Mouse (Mus musculus) CH12.LX (cell line): ENCODE measurements around the gene Cep295nl.

ENCODE experiments used
- CTCF ChIP-seq, 2 experiments: IDR thresholded peaks in 1 of 2; conservative IDR thresholded peaks in 1 of 2; 2 replicates each; pipeline ENCODE4 v1.5.1; 2011 to 2012; ENCODE audit warnings: low read depth in 2 of 2, low read length in 2 of 2, improper control_type of control experiment in 1 of 2, inconsistent platforms in 1 of 2, mild to moderate bottlenecking in 1 of 2, moderate library complexity in 1 of 2
- ETS1 ChIP-seq: conservative IDR thresholded peaks from 2 replicates; pipeline ENCODE4 v1.6.1; 2012; ENCODE audit warnings: low read depth, mild to moderate bottlenecking, inconsistent platforms, low read length, improper control_type of control experiment, moderate library complexity
- GABPA ChIP-seq: IDR thresholded peaks from 2 replicates; pipeline ENCODE4 v1.6.1; 2012; ENCODE audit warnings: low read depth, low read length, improper control_type of control experiment, inconsistent platforms; ENCODE audit not compliant: insufficient replicate concordance
- MXI1 ChIP-seq: IDR thresholded peaks from 2 replicates; pipeline ENCODE4 v1.6.1; 2011; ENCODE audit warnings: mild to moderate bottlenecking, low read depth, low read length, improper control_type of control experiment
- MYC ChIP-seq: IDR thresholded peaks from 2 replicates; pipeline ENCODE4 v1.6.1; 2011; ENCODE audit warnings: low read depth, mild to moderate bottlenecking, improper control_type of control experiment, low read length
- TBP ChIP-seq: conservative IDR thresholded peaks from 2 replicates; pipeline ENCODE4 v1.6.1; 2011; ENCODE audit warnings: low read depth, low read length, improper control_type of control experiment
- USF1 ChIP-seq: IDR thresholded peaks from 2 replicates; pipeline ENCODE4 v1.6.1; 2014; ENCODE audit warnings: low read depth, mild to moderate bottlenecking, inconsistent platforms, low read length, improper control_type of control experiment
- ZC3H11A ChIP-seq: IDR thresholded peaks from 2 replicates; pipeline ENCODE4 v1.6.1; 2012; ENCODE audit warnings: low read depth, mild to moderate bottlenecking, inconsistent platforms, low read length, improper control_type of control experiment
- ZMIZ1 ChIP-seq: IDR thresholded peaks from 2 replicates; pipeline ENCODE4 v1.6.1; 2012; ENCODE audit warnings: low read depth, mild to moderate bottlenecking, inconsistent platforms, low read length, improper control_type of control experiment
- ZNF384 ChIP-seq: IDR thresholded peaks from 2 replicates; pipeline ENCODE4 v1.6.1; 2012; ENCODE audit warnings: low read depth, low read length, improper control_type of control experiment, inconsistent platforms

DNA sequence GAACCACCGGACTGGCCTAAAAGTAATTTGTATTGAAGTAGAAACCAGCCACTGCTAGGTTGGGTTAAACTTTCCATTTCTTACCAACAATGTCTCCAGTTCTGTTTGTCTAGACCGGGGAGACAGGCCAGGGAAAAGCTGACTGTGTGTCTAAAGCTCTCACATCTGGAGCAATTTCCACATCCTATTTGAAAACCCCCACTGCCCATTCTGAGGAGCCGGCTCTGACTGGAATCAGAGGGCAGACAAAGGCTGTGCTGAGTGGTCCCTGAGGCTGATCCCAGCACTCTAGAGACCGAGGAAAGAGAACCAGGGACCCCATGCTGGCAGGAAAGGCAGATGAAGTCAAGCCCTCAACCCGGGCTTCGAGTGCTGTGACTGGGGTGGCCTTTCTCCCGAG lies 30.3 kb upstream of the Cep295nl start:
- TF ChIP-seq ZMIZ1: no peak
- TF ChIP-seq MYC: no peak
- TF ChIP-seq CTCF (conservative IDR thresholded peaks at IDR 0.05 in 1 of 2, IDR thresholded peaks at IDR 0.05 in 1 of 2; ENCODE audit: low read depth in 2 of 2, low read length in 2 of 2): no peak
- TF ChIP-seq GABPA: no peak
- no peak for TF ChIP-seq TBP
- no peak for TF ChIP-seq USF1
- no peak for TF ChIP-seq ZNF384
- no peak for TF ChIP-seq MXI1
- TF ChIP-seq ZC3H11A: no peak
- TF ChIP-seq ETS1: no peak
